Comparison of ENCODE assay signal across 8 mouse cellular contexts in the genomic region with DNA sequence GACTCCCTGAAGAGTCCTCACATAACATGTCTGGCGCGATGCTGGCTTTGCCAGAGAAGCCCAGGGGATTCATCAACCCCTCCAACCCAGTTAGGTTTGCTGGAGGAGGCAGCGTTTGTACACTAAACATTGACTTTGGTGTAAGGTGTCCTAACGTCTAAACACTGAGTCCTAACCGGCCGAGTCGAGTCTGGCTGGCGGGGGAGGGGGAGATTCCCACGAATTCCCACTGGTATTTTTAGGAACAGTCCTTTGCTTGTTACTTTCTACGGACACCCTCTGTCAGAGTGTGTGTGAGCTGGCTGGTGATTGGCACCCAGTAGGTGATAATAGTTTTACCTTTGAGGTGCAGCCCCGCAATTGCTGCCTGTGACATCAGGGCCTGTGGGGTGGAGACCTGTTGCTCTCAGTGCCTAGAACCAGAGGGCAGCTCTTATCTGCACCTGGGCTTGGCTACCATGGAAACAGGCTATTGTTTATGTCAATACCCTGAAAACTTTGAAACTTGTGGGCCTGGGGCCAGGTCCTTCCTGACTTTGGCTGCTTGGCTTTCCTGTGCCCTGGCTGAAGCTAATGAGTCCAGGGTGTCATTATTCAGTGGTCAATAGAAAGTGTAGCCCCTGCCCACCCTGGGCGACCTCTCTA. TPM values are rescaled to one million over a fixed set of nuclear protein-coding genes. Genes with fewer than 3 reads are reported as not detected.
DNase-seq lines count a peak whose midpoint lies in the region; ATAC-seq and TF ChIP-seq lines count a peak whose summit lies in the region.

No protein-coding gene starts in this region.

- H3K4me3 ChIP-seq in forebrain, embryonic 15.5 days = no peak overlapping the region
- H3K4me3 ChIP-seq in forebrain, embryonic 16.5 days (replicated peaks; ENCODE audit: low read length) = no peak overlapping the region
- H3K4me3 ChIP-seq in hindbrain, embryonic 16.5 days (ENCODE audit: low read length) = no peak overlapping the region
- no peak overlapping the region for H3K4me3 ChIP-seq in liver, embryonic 11.5 days (ENCODE audit: low read depth, low read length)
- no peak overlapping the region for H3K4me3 ChIP-seq in small intestine, adult 2 months (ENCODE audit: low read depth, low read length)

- H3K4me1 ChIP-seq in forebrain, embryonic 15.5 days = peaks cover 7% of the 10 kb centered on the region; the same call in 1 of the 2 replicates
- no peaks in the 10 kb centered on the region for H3K4me1 ChIP-seq in forebrain, embryonic 16.5 days (replicated peaks; ENCODE audit: control insufficient read depth, insufficient read depth, low read length)
- no peaks in the 10 kb centered on the region for H3K4me1 ChIP-seq in hindbrain, embryonic 16.5 days (ENCODE audit: control insufficient read depth, insufficient read depth, low read depth, low read length)
- H3K4me1 ChIP-seq in liver, embryonic 11.5 days (replicated peaks; ENCODE audit: control insufficient read depth, insufficient read depth, low read length) = peaks cover 11% of the 10 kb centered on the region
- peaks cover 30% of the 10 kb centered on the region; the same call in 1 of the 2 replicates for H3K4me1 ChIP-seq in small intestine, adult 2 months (ENCODE audit: control insufficient read depth, insufficient read depth, insufficient read length, low read length)

- no peaks in the 10 kb centered on the region for H3K27me3 ChIP-seq in forebrain, embryonic 15.5 days
- H3K27me3 ChIP-seq in forebrain, embryonic 16.5 days (replicated peaks; ENCODE audit: control insufficient read depth, insufficient read depth, low read length) = no peaks in the 10 kb centered on the region
- no peaks in the 10 kb centered on the region for H3K27me3 ChIP-seq in hindbrain, embryonic 16.5 days (replicated peaks; ENCODE audit: control insufficient read depth, insufficient read depth, low read length)
- H3K27me3 ChIP-seq in liver, embryonic 11.5 days (replicated peaks; ENCODE audit: control insufficient read depth, insufficient read depth, low read length) = no peaks in the 10 kb centered on the region
- H3K27me3 ChIP-seq in small intestine, adult 2 months (ENCODE audit: control insufficient read depth, insufficient read depth, low read length) = no peaks in the 10 kb centered on the region

- no peak overlapping the region for H3K4me2 ChIP-seq in forebrain, embryonic 15.5 days (replicated peaks)
- no peak overlapping the region for H3K4me2 ChIP-seq in forebrain, embryonic 16.5 days (ENCODE audit: low read length)
- no peak overlapping the region for H3K4me2 ChIP-seq in hindbrain, embryonic 16.5 days (ENCODE audit: low read length)
- H3K4me2 ChIP-seq in liver, embryonic 11.5 days = peak overlapping the region; percentile 12; the same call in 1 of the 2 replicates

- 0 out of 2 replicates have a peak, but pooled peaks have one; percentile 27 for ATAC-seq in forebrain, embryonic 15.5 days (replicated peaks)
- no peak for ATAC-seq in forebrain, embryonic 16.5 days
- peak; percentile 16; the same call in 1 of the 2 replicates for ATAC-seq in hindbrain, embryonic 16.5 days
- ATAC-seq in liver, embryonic 11.5 days (replicated peaks; ENCODE audit: low FRiP score) = peak; percentile 81

- no peak overlapping the region for H3K9ac ChIP-seq in forebrain, embryonic 15.5 days (replicated peaks)
- no peak overlapping the region for H3K9ac ChIP-seq in forebrain, embryonic 16.5 days (replicated peaks; ENCODE audit: low read depth, low read length)
- H3K9ac ChIP-seq in hindbrain, embryonic 16.5 days (ENCODE audit: low read depth, low read length) = no peak overlapping the region
- no peak overlapping the region for H3K9ac ChIP-seq in liver, embryonic 11.5 days (ENCODE audit: low read depth, low read length)

- 0 out of 2 replicates have a peak overlapping the region, but pooled peaks have one; percentile 2 for H3K27ac ChIP-seq in forebrain, embryonic 15.5 days (replicated peaks)
- H3K27ac ChIP-seq in forebrain, embryonic 16.5 days (ENCODE audit: low read length) = no peak overlapping the region
- 0 out of 2 replicates have a peak overlapping the region, but pooled peaks have one; percentile 7 for H3K27ac ChIP-seq in hindbrain, embryonic 16.5 days (ENCODE audit: low read depth, low read length)
- peak overlapping the region; percentile 74 for H3K27ac ChIP-seq in liver, embryonic 11.5 days (ENCODE audit: low read depth, low read length)
- H3K27ac ChIP-seq in small intestine, adult 2 months (ENCODE audit: insufficient read depth, low read depth, low read length) = peak overlapping the region; percentile 94

- peaks cover 31% of the 10 kb centered on the region for H3K36me3 ChIP-seq in forebrain, embryonic 15.5 days
- H3K36me3 ChIP-seq in forebrain, embryonic 16.5 days (ENCODE audit: control insufficient read depth, insufficient read depth) = peaks cover 13% of the 10 kb centered on the region
- H3K36me3 ChIP-seq in hindbrain, embryonic 16.5 days (ENCODE audit: control insufficient read depth, insufficient read depth, low read length) = peaks cover 12% of the 10 kb centered on the region
- no peaks in the 10 kb centered on the region; the same call in 1 of the 2 replicates for H3K36me3 ChIP-seq in liver, embryonic 11.5 days (ENCODE audit: control insufficient read depth, insufficient read depth, low read length)
- peaks cover 23% of the 10 kb centered on the region for H3K36me3 ChIP-seq in small intestine, adult 2 months (ENCODE audit: control insufficient read depth, insufficient read depth, low read length)

- peak; percentile 55 for DNase-seq in embryo, embryonic 10.5 days (ENCODE audit: low spot score)
- DNase-seq in liver, embryonic 11.5 days (ENCODE audit: low spot score) = peak; percentile 49
- DNase-seq in spleen, postnatal 10 days (ENCODE audit: low spot score in 2 of 2) = no peak
- DNase-seq in urinary bladder, adult 2 months (ENCODE audit: low spot score) = no peak

- no peaks in the 10 kb centered on the region for H3K9me3 ChIP-seq in forebrain, embryonic 15.5 days
- no peaks in the 10 kb centered on the region for H3K9me3 ChIP-seq in forebrain, embryonic 16.5 days (ENCODE audit: control insufficient read depth, low read length)
- no peaks in the 10 kb centered on the region for H3K9me3 ChIP-seq in hindbrain, embryonic 16.5 days (ENCODE audit: control insufficient read depth, low read length)
- no peaks in the 10 kb centered on the region for H3K9me3 ChIP-seq in liver, embryonic 11.5 days (ENCODE audit: control insufficient read depth, low read length)

- TF ChIP-seq CTCF in small intestine, adult 2 months (IDR thresholded peaks at IDR 0.05; ENCODE audit: extremely low read depth, insufficient read length, insufficient replicate concordance, low read depth, low read length) = no peak

- WGBS in forebrain, embryonic 15.5 days = 36% methylated on average over 12 of the region's 12 CpGs
- WGBS in forebrain, embryonic 16.5 days = 29% methylated on average over 12 of the region's 12 CpGs
- WGBS in hindbrain, embryonic 16.5 days = 36% methylated on average over 12 of the region's 12 CpGs
- 33% methylated on average over 12 of the region's 12 CpGs for WGBS in liver, embryonic 11.5 days
- 23% methylated on average over 12 of the region's 12 CpGs for WGBS in small intestine, adult 2 months

- TF ChIP-seq POLR2A in small intestine, adult 2 months (IDR thresholded peaks at IDR 0.05; ENCODE audit: low read depth, low read length) = no peak

RNA-seq across cellular contexts. Expression of a gene that starts 4.4 kb away (rescaled TPM):
- polyA plus RNA-seq in forebrain, embryonic 15.5 days (2015; fragmentation: Nextera tagmentation; extraction: Ambion mirVana) = not detected in 2 replicates
- polyA plus RNA-seq in forebrain, embryonic 16.5 days (2015; fragmentation: Nextera tagmentation; extraction: Ambion mirVana) = 0.44 TPM in 1 of 2 replicates, not detected in the other
- polyA plus RNA-seq in hindbrain, embryonic 16.5 days (2015; fragmentation: Nextera tagmentation; extraction: Ambion mirVana) = 0.40 TPM in 1 of 2 replicates, not detected in the other
- polyA plus RNA-seq in liver, embryonic 11.5 days (2014; fragmentation: Nextera tagmentation; extraction: Ambion mirVana) = not detected in 2 replicates
- polyA plus RNA-seq in small intestine, adult 2 months (2012; rRNA removed) = not detected in 2 replicates
- not detected in 2 replicates for polyA plus RNA-seq in urinary bladder, adult 2 months (2012; rRNA removed)

RNA-seq across cellular contexts. Expression of a gene that starts 41.6 kb away (rescaled TPM):
- 0.09 TPM in 2 replicates for polyA plus RNA-seq in forebrain, embryonic 15.5 days (2015; fragmentation: Nextera tagmentation; extraction: Ambion mirVana)
- polyA plus RNA-seq in forebrain, embryonic 16.5 days (2015; fragmentation: Nextera tagmentation; extraction: Ambion mirVana) = 0.06 and 0.10 TPM in 2 replicates
- polyA plus RNA-seq in hindbrain, embryonic 16.5 days (2015; fragmentation: Nextera tagmentation; extraction: Ambion mirVana) = 0.05 and 0.08 TPM in 2 replicates
- polyA plus RNA-seq in liver, embryonic 11.5 days (2014; fragmentation: Nextera tagmentation; extraction: Ambion mirVana) = 0.73 and 0.79 TPM in 2 replicates
- 6.5 and 14.2 TPM in 2 replicates for polyA plus RNA-seq in small intestine, adult 2 months (2012; rRNA removed)
- 0.52 and 0.68 TPM in 2 replicates for polyA plus RNA-seq in urinary bladder, adult 2 months (2012; rRNA removed)

RNA-seq across cellular contexts. Expression of a gene that starts 50.0 kb away (rescaled TPM):
- 33.0 and 33.6 TPM in 2 replicates for polyA plus RNA-seq in forebrain, embryonic 15.5 days (2015; fragmentation: Nextera tagmentation; extraction: Ambion mirVana)
- 35.9 and 36.7 TPM in 2 replicates for polyA plus RNA-seq in forebrain, embryonic 16.5 days (2015; fragmentation: Nextera tagmentation; extraction: Ambion mirVana)
- 39.3 and 42.5 TPM in 2 replicates for polyA plus RNA-seq in hindbrain, embryonic 16.5 days (2015; fragmentation: Nextera tagmentation; extraction: Ambion mirVana)
- 11.9 and 15.0 TPM in 2 replicates for polyA plus RNA-seq in liver, embryonic 11.5 days (2014; fragmentation: Nextera tagmentation; extraction: Ambion mirVana)
- 32.9 and 59.1 TPM in 2 replicates for polyA plus RNA-seq in small intestine, adult 2 months (2012; rRNA removed)
- polyA plus RNA-seq in urinary bladder, adult 2 months (2012; rRNA removed) = 30.7 and 33.5 TPM in 2 replicates

Comparison
In these comparisons a context has a peak if more than half of its experiments do, and no peak if none do; other contexts are left out.
1. DNase-seq: peak in embryo, embryonic 10.5 days (single experiment) and liver, embryonic 11.5 days (single experiment); none in spleen, postnatal 10 days (0 of 2) and urinary bladder, adult 2 months (single experiment).